Mouse (Mus musculus): ENCODE results near the gene Man2c1. TPM values are rescaled to one million over a fixed set of nuclear protein-coding genes. Genes with fewer than 3 reads are reported as not detected.

The Man2c1 gene
- 10 to 100 TPM; 66.3 to 67.8 TPM for total RNA-seq (2023)

GRCm38 (mm10) chr9:57130577-57131433 is at the start of gene Man2c1:
TSS of gene Man2c1 (plus strand) at chr9:57130690.

GRCm38 (mm10) chr9:57148144-57148878 is 17.8 kb downstream of the Man2c1 start, which contains the start of gene Neil1:
TSS of gene Neil1 (minus strand) at chr9:57148305.

DNA sequence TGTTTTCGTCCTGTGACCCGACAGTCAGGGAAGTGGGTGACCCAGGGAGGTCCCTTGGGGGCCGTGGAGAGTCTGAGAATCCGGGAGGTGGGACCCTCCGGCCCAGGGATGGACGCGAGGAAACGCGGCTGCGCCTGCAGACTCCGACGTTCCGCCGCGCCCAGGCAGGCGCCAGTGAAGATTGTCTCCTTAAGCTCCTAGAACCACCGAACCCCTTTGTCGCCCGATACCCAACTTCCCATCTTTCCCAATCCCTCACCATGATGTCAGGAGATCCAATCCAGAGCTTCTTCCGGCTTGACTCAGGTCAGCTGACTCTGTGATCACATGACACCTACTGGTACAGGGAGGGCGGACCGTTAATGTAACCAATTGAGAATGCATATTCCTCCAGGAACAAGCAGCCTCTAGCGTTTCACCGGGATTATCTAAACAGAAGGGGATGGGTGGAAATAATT is 27.6 kb downstream of the Man2c1 start, which contains the start of gene Commd4:
Gene Commd4, minus strand, starts transcription at position 319 of the 458 bp plus-strand sequence.

Other genes starting within 250 kb of the Man2c1 start
- 1 to 10 TPM; 2.1 to 3.0 TPM for gene Snx33, start 202.3 kb upstream of the Man2c1 start, total RNA-seq (2023)
- 10 to 100 TPM; 32.2 to 35.7 TPM for gene Imp3, start 193.2 kb upstream of the Man2c1 start, total RNA-seq (2023)
- 1 to 10 TPM; 2.2 TPM for gene Snupn, start 179.8 kb upstream of the Man2c1 start, total RNA-seq (2023)
- gene Ptpn9, start 135.8 kb upstream of the Man2c1 start, total RNA-seq (2023) = 10 to 100 TPM; 17.1 to 17.8 TPM
- gene Sin3a, start 58.6 kb upstream of the Man2c1 start, total RNA-seq (2023) = 10 to 100 TPM; 77.0 to 90.0 TPM
- 1 to 10 TPM; 3.2 to 3.6 TPM for gene Neil1, start 17.6 kb downstream of the Man2c1 start, total RNA-seq (2023)
- 10 to 100 TPM; 49.3 to 66.0 TPM for gene Commd4, start 27.6 kb downstream of the Man2c1 start, total RNA-seq (2023)
- not detected for gene Trcg1, start 105.9 kb downstream of the Man2c1 start, total RNA-seq (2023)
- 10 to 100 TPM; 40.8 to 43.5 TPM for gene 1700017B05Rik, start 131.9 kb downstream of the Man2c1 start, total RNA-seq (2023)

Measured in neutrophil, adult 83 days (primary cell).